Mouse (Mus musculus): Measurements from ENCODE around the gene Rprm. TPM values are rescaled to one million over a fixed set of nuclear protein-coding genes. Genes with fewer than 3 reads are reported as not detected.

The Rprm gene
- 0.58 TPM in 1 of 2 replicates, not detected in the other for total RNA-seq (2021)
- long read RNA-seq, result 0 reads

DNA sequence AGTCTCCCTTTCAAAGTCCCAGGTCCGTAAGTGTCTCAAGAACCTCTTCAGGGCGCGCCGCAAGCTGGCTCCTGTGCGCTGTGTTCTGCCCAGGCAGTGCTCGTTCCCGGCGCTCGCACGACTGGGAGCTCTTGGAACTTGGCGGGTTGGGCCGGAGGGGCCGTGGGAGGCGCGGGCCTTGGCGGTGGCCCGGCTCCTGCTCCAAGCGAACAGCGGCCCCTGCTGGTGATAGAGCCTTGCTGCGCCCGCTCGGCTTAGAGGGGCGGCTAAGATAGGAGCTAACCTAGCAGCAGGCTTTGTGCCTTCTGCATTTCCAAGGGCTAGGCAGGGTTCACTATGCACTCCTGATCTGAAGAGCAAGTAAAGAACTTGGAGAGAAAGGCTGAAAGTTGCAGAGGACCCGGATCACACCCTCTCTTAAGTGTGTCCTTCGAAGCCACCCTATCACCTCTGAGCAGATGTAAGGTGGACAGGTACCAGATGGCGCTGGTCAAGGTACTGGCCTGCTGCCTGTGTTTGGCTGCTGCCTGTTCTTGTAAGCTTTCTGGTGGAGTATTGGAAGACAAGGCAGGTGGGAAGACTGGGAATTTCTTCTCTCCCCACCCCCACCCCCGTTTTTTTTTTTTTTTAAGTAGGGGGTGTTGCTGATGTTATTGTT lies at the start of gene Rprm:
Rprm (minus strand) TSS at position 123 of the 658 bp plus-strand sequence.
- peak; percentile 94 for DNase-seq

DNA sequence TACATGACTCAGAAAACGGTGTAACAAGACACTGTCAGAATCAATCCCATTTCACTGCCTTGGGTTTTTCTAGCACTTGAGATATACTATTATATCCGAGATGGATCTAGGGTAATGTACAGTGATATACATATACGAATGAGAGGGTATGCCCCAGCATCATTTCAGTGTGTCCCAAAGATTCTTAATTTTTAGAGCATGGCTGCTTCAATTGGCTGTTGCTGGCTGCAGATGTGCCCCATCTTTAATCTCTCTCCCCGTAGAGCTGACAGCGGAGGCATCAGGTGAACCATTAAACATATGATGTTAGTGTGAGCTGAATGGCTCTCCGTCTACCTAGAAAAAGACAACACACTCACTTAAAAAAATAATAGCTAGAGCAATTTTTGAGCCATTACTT lies 34.0 kb upstream of the Rprm start:
- no peak for DNase-seq

GRCm38 (mm10) chr2:54118881-54119280 lies 33.5 kb upstream of the Rprm start:
- DNase-seq, result no peak

GRCm38 (mm10) chr2:54111294-54111693 lies 25.9 kb upstream of the Rprm start:
- no peak for DNase-seq

DNA sequence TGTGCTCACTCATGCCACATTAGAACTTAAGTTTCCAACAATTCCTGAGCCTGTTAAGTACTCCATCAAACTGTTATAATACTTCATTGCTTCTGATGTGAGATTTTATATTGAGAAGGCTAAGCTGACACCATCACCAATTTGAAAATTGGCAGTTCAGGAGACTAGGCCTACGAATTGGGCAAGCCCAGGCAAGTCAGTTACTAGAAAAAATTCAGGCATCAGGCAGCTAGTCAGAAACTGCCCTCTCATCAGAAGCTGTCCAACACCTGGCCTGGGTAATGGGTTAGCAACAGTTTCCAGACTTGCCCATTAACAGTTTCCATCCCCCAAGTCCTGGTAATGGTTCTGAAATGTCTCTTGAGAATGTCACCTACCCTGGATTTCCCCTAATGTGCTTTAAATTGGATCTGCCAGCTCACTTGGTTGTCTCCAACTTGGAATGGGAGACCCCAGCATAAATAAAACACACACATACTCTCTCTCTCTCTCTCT lies 20.9 kb upstream of the Rprm start:
- no peak for DNase-seq

DNA sequence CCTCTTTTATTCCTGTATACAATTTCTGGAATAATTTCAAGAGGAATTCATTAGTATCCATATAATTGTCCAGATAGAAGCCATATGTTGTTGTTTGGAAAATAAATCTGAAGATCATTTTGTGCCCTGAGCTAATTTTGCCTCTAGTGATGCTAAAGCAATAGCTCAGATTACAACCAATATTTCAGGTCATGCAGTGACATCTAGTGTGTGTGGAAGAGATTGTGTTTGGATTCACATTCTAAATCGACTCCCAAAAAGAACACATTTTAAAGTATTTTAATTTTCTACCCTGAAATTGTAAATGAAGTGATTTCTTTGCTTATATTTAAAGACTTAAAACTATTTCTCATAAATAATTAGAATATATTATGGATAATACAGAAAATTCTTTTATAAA lies 14.6 kb upstream of the Rprm start:
- no peak for DNase-seq

- DNase-seq, result no peak
Measured at GRCm38 (mm10) chr2:54092616-54093015, 7.3 kb upstream of the Rprm start.

GRCm38 (mm10) chr2:54086254-54086653 lies 902 bp upstream of the Rprm start:
- no peak for DNase-seq

DNA sequence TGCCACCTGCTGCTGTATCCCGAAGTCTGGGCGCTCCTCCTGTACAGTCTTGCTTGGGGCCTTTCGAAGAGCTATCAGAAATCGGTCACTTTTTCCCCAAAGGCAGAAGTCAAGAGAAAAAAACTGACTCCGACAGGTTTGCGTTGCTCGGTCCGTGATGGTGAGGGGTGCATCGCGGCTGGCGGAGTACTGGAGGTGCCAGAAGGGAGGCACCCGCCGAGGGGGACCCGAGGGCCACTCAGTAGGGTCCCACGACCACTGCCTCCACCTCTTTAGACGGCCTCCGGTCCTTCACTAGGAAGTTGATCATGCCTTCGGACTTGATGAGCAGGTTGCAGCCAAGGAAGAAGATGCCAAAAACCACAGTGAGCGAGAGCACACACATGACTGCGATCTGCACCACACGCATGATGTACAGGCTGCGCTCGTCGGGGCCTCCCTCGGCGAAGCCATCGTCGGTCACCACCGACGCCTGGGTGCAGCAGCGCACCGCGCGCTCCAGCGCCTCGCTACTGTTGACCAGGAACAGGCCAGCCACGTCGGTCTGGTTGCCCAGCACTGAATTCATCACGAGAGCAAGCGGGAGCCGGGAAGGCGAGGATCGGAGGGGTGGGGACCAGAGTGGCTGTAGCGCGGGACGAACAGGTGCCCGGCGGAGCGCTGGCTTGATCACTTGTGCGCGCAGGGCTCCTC lies 469 bp downstream of the Rprm start:
- peak; percentile 27 for DNase-seq

DNA sequence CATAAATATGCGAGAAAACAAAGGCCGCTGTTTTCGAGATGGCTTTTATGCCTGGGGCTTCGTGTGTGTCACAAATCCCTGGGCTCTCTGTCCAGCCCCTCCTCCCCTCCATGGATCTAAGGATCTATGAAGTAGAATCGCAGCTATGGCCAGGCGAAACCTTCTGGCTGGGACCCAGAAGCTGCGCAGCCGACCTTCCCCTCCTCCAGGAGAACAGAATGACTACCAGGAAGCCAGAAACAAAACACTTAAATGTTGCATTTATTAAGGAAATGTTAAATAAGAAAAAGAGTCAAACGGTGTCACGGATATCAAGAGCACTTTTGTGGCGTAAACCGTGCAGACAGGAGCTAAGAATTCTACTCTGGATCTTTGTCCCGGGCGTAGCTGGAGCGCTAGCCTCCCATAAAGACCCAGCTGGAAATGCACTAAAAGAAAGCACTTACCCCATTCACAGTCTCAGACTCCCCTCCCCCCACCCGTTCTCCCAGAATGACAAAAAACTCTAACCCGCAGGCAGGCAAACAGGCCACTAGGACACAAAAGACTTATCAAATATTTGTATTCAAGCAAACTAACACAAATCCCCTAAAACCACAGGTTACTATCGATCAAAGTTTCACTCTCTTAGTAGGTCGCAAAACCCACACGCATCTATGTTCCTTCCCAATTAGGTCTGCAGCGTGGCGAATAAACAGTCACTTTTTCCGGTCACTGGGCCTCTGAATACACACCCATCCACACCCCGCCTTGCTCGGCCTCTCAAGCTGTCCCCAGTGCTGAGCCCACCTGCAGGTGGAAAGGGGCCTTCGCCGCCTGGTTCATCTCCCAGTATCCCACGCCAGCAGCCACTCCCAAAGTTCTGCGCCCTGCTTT lies 1.3 kb downstream of the Rprm start:
- DNase-seq, result peak; percentile 1

GRCm38 (mm10) chr2:54078961-54079360 lies 6.4 kb downstream of the Rprm start:
- no peak for DNase-seq

DNA sequence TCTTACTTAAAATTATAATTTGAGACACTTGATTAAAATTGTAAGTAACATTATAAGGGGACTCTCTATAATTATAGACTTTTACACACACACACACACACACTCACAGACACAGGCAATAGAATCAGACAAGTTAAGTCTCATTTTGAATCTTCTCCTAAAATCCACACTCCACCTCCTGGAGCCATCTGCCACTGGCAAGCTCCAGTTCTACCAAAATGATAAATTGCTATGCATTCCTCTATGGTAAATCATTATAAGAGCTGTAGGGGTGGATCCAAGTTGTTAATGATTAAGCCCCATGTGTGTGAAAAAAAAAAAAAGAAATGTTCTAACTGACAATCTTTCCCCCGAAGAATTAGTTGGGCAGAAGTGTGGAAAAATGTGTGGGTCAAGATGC lies 13.8 kb downstream of the Rprm start:
- DNase-seq, result no peak

GRCm38 (mm10) chr2:54062421-54062820 lies 22.9 kb downstream of the Rprm start:
- DNase-seq, result no peak

GRCm38 (mm10) chr2:54061039-54061438 lies 24.3 kb downstream of the Rprm start:
- DNase-seq, result no peak

Data from adrenal gland, postnatal 25 days (tissue).